Mouse (Mus musculus) bone marrow, adult 2 months (tissue): Measurements from ENCODE around the gene Sqstm1.

Source experiments
- CTCF ChIP-seq: fragments of 200-500 bp; IDR thresholded peaks from 2 replicates; pipeline ENCODE4 v1.5.1; 2011; ENCODE audit warnings: low read length, control low read depth; ENCODE audit not compliant: control insufficient read depth, insufficient read depth
- POLR2A ChIP-seq: fragments of 200-500 bp; IDR thresholded peaks from 2 replicates; pipeline ENCODE4 v1.6.1; 2011; ENCODE audit warnings: low read depth, mild to moderate bottlenecking, control low read depth, low read length, borderline replicate concordance; ENCODE audit not compliant: control insufficient read depth

DNA sequence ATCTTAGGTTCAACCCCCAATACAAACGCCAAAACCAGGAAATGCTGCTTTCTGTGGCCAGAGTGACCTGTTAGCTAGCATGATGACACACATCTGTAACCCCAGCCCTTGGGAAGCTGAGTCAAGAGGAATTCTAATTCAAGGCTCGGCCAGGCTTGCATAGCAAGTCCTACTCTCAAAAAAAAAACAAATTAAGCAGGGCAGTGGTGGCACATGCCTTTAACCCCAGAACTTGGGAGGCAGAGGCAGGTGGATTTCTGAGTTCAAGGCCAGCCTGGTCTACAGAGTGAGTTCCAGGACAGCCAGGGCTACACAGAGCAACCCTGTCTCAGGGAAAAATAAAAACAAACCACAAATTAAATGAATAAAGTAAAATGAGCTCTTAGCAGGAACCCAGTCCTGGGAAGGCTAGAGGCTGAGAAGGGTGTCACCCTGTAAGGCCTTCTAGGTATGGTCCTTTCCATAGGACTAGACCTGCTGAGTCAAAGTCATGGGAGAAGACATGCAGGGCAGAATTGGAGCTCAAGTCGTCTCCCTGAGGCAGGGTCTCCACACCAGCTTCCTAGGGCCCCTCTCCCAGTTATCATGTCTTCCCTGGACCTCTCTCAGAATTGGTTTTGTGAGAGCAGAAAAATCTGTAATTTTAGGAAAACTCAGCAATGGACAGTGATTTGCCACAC lies 1.6 kb upstream of the Sqstm1 start:
- TF ChIP-seq POLR2A (no peak), CTCF (no peak)
